Mouse (Mus musculus) limb, embryonic 14.5 days (tissue): Measurements from ENCODE around the gene Tmem201. TPM values are rescaled to one million over a fixed set of nuclear protein-coding genes. Genes with fewer than 3 reads are reported as not detected.

Experiments used
- ATAC-seq: fragments of 200-750 bp; cut with Nextera tagmentation; 2 replicates; pipeline ENCODE4 v1.8.0; 2017; ENCODE audit warnings: low read depth, moderate number of reproducible peaks, moderate TSS enrichment; ENCODE audit not compliant: low FRiP score
- DNase-seq: peaks from one replicate; pipeline ENCODE4 v3.0.0-alpha.2; 2015; ENCODE audit warnings: low spot score
- H3K27ac ChIP-seq: fragments of 300-500 bp; sonication (generic); replicated peaks from 2 replicates; pipeline ENCODE4 v1.5.1; 2014; ENCODE audit warnings: low read depth, mild to moderate bottlenecking, low read length, moderate library complexity, mixed read lengths
- H3K27me3 ChIP-seq: fragments of 300-500 bp; sonication (generic); 2 replicates; pipeline ENCODE4 v1.6.1; 2014; ENCODE audit warnings: low read length, mixed read lengths; ENCODE audit not compliant: control insufficient read depth, insufficient read depth
- H3K36me3 ChIP-seq: fragments of 300-500 bp; sonication (generic); 2 replicates; pipeline ENCODE4 v1.6.1; 2014; ENCODE audit warnings: mild to moderate bottlenecking, low read length, moderate library complexity, mixed read lengths; ENCODE audit not compliant: control insufficient read depth, insufficient read depth
- H3K4me1 ChIP-seq: fragments of 300-500 bp; sonication (generic); 2 replicates; pipeline ENCODE4 v1.6.1; 2014; ENCODE audit warnings: antibody characterized with exemption, low read length, mixed read lengths; ENCODE audit not compliant: control insufficient read depth, insufficient read depth
- H3K4me2 ChIP-seq: fragments of 300-500 bp; sonication (generic); replicated peaks from 2 replicates; pipeline ENCODE4 v1.6.1; 2014; ENCODE audit warnings: low read depth, mild to moderate bottlenecking, low read length, moderate library complexity; ENCODE audit not compliant: severe bottlenecking
- H3K4me3 ChIP-seq: fragments of 300-500 bp; sonication (generic); replicated peaks from 2 replicates; pipeline ENCODE4 v1.5.1; 2014; ENCODE audit warnings: low read length
- H3K9ac ChIP-seq: fragments of 300-500 bp; sonication (generic); 2 replicates; pipeline ENCODE4 v1.6.1; 2014; ENCODE audit warnings: mild to moderate bottlenecking, low read depth, low read length, moderate library complexity; ENCODE audit not compliant: severe bottlenecking
- H3K9me3 ChIP-seq: fragments of 300-500 bp; sonication (generic); 2 replicates; pipeline ENCODE4 v1.6.1; 2016; ENCODE audit warnings: low read length; ENCODE audit not compliant: control insufficient read depth
- POLR2A ChIP-seq: fragments of 200-500 bp; IDR thresholded peaks from 2 replicates; pipeline ENCODE4 v1.8.0; 2012; ENCODE audit warnings: inconsistent platforms, mild to moderate bottlenecking, moderate library complexity, borderline replicate concordance; ENCODE audit not compliant: insufficient read depth, insufficient read length; ENCODE audit errors: extremely low read depth
- WGBS: fragments of 180-500 bp; shearing (Covaris S2); extraction: QIAGEN DNeasy Blood & Tissue Kit; methylation state at CpG from one replicate; pipeline ENCODE4 v1.1.7; 2014; 5-methylcytosine and 5-hydroxymethylcytosine counted together
- polyA plus RNA-seq, 2 experiments: library from polyadenylated mRNA; depleted of rRNA in 1 of 2; stranded (reverse) in 1 of 2; unstranded in 1 of 2; fragments of >200 nt; fragmentation: Nextera tagmentation in 1 of 2; extraction: Ambion mirVana in 1 of 2; gene quantifications; 2 replicates each; pipeline versions ENCODE4 v1.2.1 to v1.2.3; 2012 to 2014

Tmem201 gene
- polyA plus RNA-seq, 2 experiments, result 20.4 to 59.3 TPM

DNA sequence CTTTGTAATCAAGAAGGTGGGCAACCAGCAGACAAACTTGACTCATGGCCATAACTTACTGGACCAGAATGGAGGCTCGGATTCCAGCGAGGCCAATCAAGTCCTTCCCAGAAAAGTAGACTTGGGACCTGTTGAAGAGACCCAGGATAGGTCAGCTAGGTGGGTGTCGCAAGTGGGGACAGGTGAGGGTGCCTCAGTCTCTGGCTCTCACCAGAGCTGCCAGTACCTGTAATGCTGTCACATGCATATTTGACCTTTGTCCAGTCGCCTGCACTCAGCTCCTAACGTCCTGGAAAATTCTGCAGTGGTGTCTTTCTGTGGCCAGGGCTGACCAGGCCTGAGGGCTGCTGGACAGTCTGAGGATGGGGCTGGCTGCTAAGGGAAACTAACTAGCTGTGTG is 26.4 kb downstream of the Tmem201 start:
- no peak for TF ChIP-seq POLR2A
- no peaks in the 10 kb centered on the region for H3K4me1 ChIP-seq
- no peaks in the 10 kb centered on the region for H3K27me3 ChIP-seq
- H3K4me2 ChIP-seq, result no peak overlapping the region
- H3K4me3 ChIP-seq, result no peak overlapping the region
- peaks cover 20% of the 10 kb centered on the region for H3K36me3 ChIP-seq
- H3K27ac ChIP-seq, result no peak overlapping the region
- 92% methylated on average over 5 of the region's 5 CpGs for WGBS
- DNase-seq (no peak), ATAC-seq (no peak)
- 0 out of 2 replicates have a peak overlapping the region, but pooled peaks have one; percentile 7 for H3K9ac ChIP-seq
- H3K9me3 ChIP-seq, result no peaks in the 10 kb centered on the region

DNA sequence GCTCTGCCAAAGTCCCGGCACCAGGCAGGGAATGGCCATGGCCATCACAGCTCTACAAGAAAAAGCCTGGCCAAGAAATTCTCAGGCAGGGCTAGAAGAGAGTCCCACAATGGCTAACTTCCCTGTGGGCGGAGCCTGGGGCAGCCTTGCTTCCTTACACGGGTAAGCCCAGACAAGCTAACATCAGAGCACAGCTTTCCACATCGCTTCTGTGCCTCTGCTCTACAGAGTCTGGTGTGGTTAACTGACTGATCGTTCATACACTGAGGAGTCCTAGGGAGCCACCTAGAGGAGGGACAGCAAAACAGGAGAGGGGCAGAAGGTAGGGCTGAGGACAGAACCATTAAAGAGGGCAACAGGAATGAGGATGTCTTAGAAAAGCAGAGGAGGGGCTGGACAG is 27.3 kb downstream of the Tmem201 start:
- H3K9me3 ChIP-seq, result no peaks in the 10 kb centered on the region
- WGBS, result 21% methylated on average over 5 of the region's 5 CpGs
- no peak for TF ChIP-seq POLR2A
- H3K27ac ChIP-seq, result no peak overlapping the region
- no peaks in the 10 kb centered on the region for H3K27me3 ChIP-seq
- DNase-seq (peak; percentile 73), ATAC-seq (peak; percentile 65; the same call in 1 of the 2 replicates)
- no peak overlapping the region for H3K9ac ChIP-seq
- H3K4me3 ChIP-seq, result no peak overlapping the region
- no peak overlapping the region for H3K4me2 ChIP-seq
- peaks cover 10% of the 10 kb centered on the region for H3K36me3 ChIP-seq
- H3K4me1 ChIP-seq, result no peaks in the 10 kb centered on the region

DNA sequence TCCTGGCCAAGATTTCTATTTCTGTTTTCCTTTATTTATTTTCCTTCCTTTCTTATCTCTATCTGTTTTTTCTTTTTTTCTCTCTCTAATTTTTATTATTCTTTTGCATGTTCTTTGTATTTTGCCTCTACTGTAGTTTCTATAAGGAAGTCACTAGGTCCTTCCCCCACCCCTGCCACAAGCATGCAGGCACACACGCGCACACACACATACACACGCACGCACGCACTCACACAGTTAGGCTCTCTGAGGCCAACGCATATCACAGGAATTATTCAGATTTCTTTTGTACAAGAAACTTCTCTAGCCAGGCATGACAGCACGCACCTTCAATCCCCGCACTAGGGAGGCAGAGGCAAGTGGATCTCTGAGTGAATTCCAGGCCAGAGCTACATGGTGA is 31.9 kb downstream of the Tmem201 start:
- Histone ChIP-seq H3K27me3 (no peaks in the 10 kb centered on the region), H3K4me2 (no peak overlapping the region), H3K9ac (no peak overlapping the region), H3K4me3 (no peak overlapping the region), H3K9me3 (no peaks in the 10 kb centered on the region), H3K4me1 (no peaks in the 10 kb centered on the region), H3K36me3 (no peaks in the 10 kb centered on the region), H3K27ac (no peak overlapping the region)
- no peak for TF ChIP-seq POLR2A
- 88% methylated on average over 8 of the region's 8 CpGs for WGBS
- no peak for DNase-seq
- no peak for ATAC-seq

DNA sequence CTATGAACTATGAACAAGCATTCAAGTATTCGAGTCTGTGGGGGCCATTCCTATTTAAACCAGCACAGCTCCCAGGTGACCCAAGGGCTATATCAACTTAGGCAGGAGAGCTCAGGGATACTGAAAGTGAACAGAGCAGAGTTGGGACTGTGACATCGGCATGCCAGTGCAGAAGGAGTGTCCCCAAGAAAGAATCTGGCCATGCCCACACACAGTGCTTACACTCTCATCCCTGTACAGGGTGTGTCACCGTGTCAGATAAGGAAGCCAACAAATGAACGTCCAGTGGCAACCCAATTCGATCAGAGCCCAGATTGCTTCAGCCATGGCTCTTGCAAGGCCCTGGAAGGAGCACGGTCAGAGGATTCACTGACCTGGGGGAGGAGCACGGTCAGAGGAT is 32.5 kb downstream of the Tmem201 start:
- Histone ChIP-seq H3K4me3 (no peak overlapping the region), H3K9ac (no peak overlapping the region), H3K4me2 (no peak overlapping the region), H3K4me1 (no peaks in the 10 kb centered on the region), H3K36me3 (no peaks in the 10 kb centered on the region), H3K9me3 (no peaks in the 10 kb centered on the region), H3K27me3 (no peaks in the 10 kb centered on the region), H3K27ac (no peak overlapping the region)
- no peak for TF ChIP-seq POLR2A
- WGBS, result 80% methylated on average over 7 of the region's 7 CpGs
- no peak for DNase-seq
- no peak for ATAC-seq

DNA sequence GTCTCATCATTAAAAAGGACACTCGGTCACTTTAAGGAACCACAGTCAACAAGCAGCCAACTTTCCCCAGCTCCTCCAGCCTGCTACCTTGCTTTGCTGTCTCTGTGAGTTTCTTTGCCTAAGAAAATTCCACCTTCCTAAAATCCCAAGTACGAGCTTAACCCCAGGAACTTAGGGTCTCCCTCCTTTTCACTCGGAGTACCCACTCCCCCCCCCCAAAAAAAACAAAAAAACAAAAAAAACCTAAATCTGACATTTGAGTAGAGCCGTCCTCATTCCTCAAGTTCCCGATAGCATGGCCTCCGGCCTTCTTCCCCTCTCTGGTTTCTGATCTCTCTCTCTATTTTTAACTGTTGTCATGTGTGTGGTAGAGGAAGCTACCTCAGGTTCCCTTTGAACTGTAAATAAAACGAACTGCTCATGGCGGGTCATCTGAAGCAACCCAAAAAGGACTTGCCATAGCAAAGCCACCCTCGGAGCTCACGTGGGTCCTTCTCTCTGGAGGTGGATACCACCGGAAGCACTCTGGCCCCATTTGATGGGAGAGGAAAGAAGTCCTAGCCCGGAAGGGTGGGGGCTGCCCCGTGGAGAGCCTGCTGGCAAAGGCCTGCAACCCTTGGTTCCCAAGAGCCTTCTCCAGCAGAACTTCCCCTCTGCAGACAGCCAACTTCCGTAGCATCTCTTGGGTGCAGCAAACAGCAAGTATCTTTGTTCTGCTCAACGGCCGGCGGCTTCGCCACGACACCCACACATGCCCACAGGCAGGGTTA is 35.4 kb downstream of the Tmem201 start, which contains the start of gene Pik3cd:
TSS of gene Pik3cd (minus strand) at position 362 of the 770 bp plus-strand sequence.
- peaks cover 6% of the 10 kb centered on the region for H3K4me1 ChIP-seq
- H3K36me3 ChIP-seq, result no peaks in the 10 kb centered on the region
- H3K9ac ChIP-seq, result no peak within 1 kb of the TSS
- no peak within 1 kb of the TSS for H3K4me3 ChIP-seq
- no peak; the same call in 1 of the 2 replicates for ATAC-seq
- no peak within 1 kb of the TSS for H3K4me2 ChIP-seq
- peaks cover 8% of the 10 kb centered on the region; the same call in 1 of the 2 replicates for H3K27me3 ChIP-seq
- DNase-seq, result no peak
- no peak within 1 kb of the TSS for H3K27ac ChIP-seq
- WGBS, result 60% methylated on average over 19 of the region's 19 CpGs
- TF ChIP-seq POLR2A, result no peak
- no peaks in the 10 kb centered on the region for H3K9me3 ChIP-seq
